Comparison of ENCODE assay signal across 9 mouse cellular contexts in the genomic region with DNA sequence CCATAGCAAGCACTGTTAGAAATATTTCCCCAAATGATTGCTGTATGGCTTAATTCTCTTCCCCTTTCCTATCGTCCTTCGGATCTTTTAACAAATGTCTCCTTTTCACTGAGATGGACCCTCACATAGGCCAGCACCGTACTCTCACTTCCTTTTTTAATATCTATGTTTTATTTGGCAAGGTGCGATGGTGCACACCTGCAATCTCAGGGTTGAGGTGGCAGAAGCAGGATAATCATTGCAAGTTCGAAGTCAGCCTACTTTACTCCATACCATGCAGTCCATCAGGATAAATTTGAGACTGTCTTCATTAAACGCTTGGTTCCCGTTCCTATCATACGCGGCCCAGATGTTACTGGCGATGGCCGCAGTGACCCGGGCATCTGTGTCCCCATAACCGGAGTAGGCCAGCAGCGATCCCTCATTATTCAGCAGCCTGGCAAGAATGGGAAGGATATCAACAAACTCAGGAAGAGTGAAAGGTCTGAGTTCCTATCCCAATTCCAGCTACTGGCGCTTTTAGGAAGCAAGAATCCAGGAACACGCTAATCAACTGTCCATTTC. TPM values are rescaled to one million over a fixed set of nuclear protein-coding genes. Genes with fewer than 3 reads are reported as not detected.
DNase-seq lines count a peak whose midpoint lies in the region; ATAC-seq and TF ChIP-seq lines count a peak whose summit lies in the region.
"Had no signal": no experiment of that assay in that cellular context is flagged by ENCODE, and none has a peak within 500 bp of the region (broad histone marks: within the 10 kb centered on the region; RNA-seq: fewer than 3 reads in every experiment).

No protein-coding gene starts in this region.

- WGBS in heart, embryonic 15.5 days: 16% methylated on average over 16 of the region's 16 CpGs
- 27% methylated on average over 16 of the region's 16 CpGs for WGBS in forebrain, postnatal 0 days
- 25% methylated on average over 16 of the region's 16 CpGs for WGBS in midbrain, embryonic 11.5 days

- no peaks in the 10 kb centered on the region for H3K27me3 ChIP-seq in heart, embryonic 15.5 days
- no peaks in the 10 kb centered on the region for H3K27me3 ChIP-seq in G1E (ENCODE audit: insufficient read depth, low read length)
- H3K27me3 ChIP-seq in forebrain, postnatal 0 days (ENCODE audit: insufficient read depth, low read length): no peaks in the 10 kb centered on the region
- H3K27me3 ChIP-seq in midbrain, embryonic 11.5 days (ENCODE audit: control insufficient read depth, insufficient read depth, low read length): no peaks in the 10 kb centered on the region
- H3K27me3 ChIP-seq: Patski had no signal

- H3K9me3 ChIP-seq in heart, embryonic 15.5 days (replicated peaks): no peaks in the 10 kb centered on the region
- H3K9me3 ChIP-seq in G1E (replicated peaks): no peaks in the 10 kb centered on the region
- no peaks in the 10 kb centered on the region for H3K9me3 ChIP-seq in forebrain, postnatal 0 days (ENCODE audit: low read length)
- no peaks in the 10 kb centered on the region for H3K9me3 ChIP-seq in midbrain, embryonic 11.5 days (ENCODE audit: control insufficient read depth, low read length)

- peak overlapping the region; percentile 96 for H3K4me3 ChIP-seq in heart, embryonic 15.5 days
- peak overlapping the region; percentile 95 for H3K4me3 ChIP-seq in G1E (ENCODE audit: low read depth, low read length)
- peak overlapping the region; percentile 85 for H3K4me3 ChIP-seq in forebrain, postnatal 0 days (ENCODE audit: low read depth, low read length)
- H3K4me3 ChIP-seq in midbrain, embryonic 11.5 days (ENCODE audit: low read depth, low read length): peak overlapping the region; percentile 79

- peaks cover 23% of the 10 kb centered on the region for H3K4me1 ChIP-seq in heart, embryonic 15.5 days (replicated peaks)
- peaks cover 62% of the 10 kb centered on the region for H3K4me1 ChIP-seq in G1E (ENCODE audit: insufficient read depth, low read depth, low read length)
- H3K4me1 ChIP-seq in forebrain, postnatal 0 days (ENCODE audit: insufficient read depth): peaks cover 12% of the 10 kb centered on the region; the same call in 1 of the 2 replicates
- peaks cover 13% of the 10 kb centered on the region for H3K4me1 ChIP-seq in midbrain, embryonic 11.5 days (ENCODE audit: control insufficient read depth, insufficient read depth, low read length)

- no peak for TF ChIP-seq CTCF in G1E (IDR thresholded peaks at IDR 0.05; ENCODE audit: low read depth, low read length)
- no peak for TF ChIP-seq CTCF in forebrain, postnatal 0 days (IDR thresholded peaks at IDR 0.05; ENCODE audit: low read depth)

- no peak for ATAC-seq in heart, embryonic 15.5 days (replicated peaks; ENCODE audit: insufficient number of reproducible peaks, insufficient read depth, low FRiP score, low read depth)
- no peak for ATAC-seq in G1E (ENCODE audit: extremely low read depth, insufficient number of reproducible peaks, low FRiP score, poor library complexity, severe bottlenecking)
- no peak for ATAC-seq in forebrain, postnatal 0 days
- no peak for ATAC-seq in midbrain, embryonic 11.5 days (ENCODE audit: low FRiP score)

- DNase-seq in heart, adult 8-10 months (ENCODE audit: low spot score): no peak
- DNase-seq in G1E (ENCODE audit: low spot score): no peak
- no peak for DNase-seq in forebrain, postnatal 0 days
- peak; percentile 81 for DNase-seq in midbrain, embryonic 11.5 days (ENCODE audit: low spot score, missing footprints)
- no peak for DNase-seq in embryo, embryonic 10.5 days (ENCODE audit: low spot score)
- no peak for DNase-seq in cerebellum, postnatal 10 days
- DNase-seq in left cerebral cortex, postnatal 10 days (ENCODE audit: extremely low spot score in 1 of 2, low spot score in 2 of 2): no peak

- peaks cover 19% of the 10 kb centered on the region for H3K36me3 ChIP-seq in heart, embryonic 15.5 days
- peaks cover 62% of the 10 kb centered on the region for H3K36me3 ChIP-seq in G1E (replicated peaks)
- peaks cover 10% of the 10 kb centered on the region for H3K36me3 ChIP-seq in forebrain, postnatal 0 days (ENCODE audit: insufficient read depth)
- H3K36me3 ChIP-seq in midbrain, embryonic 11.5 days (ENCODE audit: control insufficient read depth, insufficient read depth, low read length): peaks cover 9% of the 10 kb centered on the region; the same call in 1 of the 2 replicates

- peak overlapping the region; percentile 99 for H3K27ac ChIP-seq in heart, embryonic 15.5 days
- peak overlapping the region; percentile 81 for H3K27ac ChIP-seq in forebrain, postnatal 0 days (ENCODE audit: low read depth, low read length)
- H3K27ac ChIP-seq in midbrain, embryonic 11.5 days (ENCODE audit: low read depth, low read length): no peak overlapping the region

- intact Hi-C loops in left cerebral cortex, postnatal 10 days (cut with DNase I): no loop called here

- H3K4me2 ChIP-seq in heart, embryonic 15.5 days: peak overlapping the region; percentile 88
- H3K4me2 ChIP-seq in forebrain, postnatal 0 days (ENCODE audit: low read depth): peak overlapping the region; percentile 90
- H3K4me2 ChIP-seq in midbrain, embryonic 11.5 days: peak overlapping the region; percentile 66

- peak overlapping the region; percentile 81 for H3K9ac ChIP-seq in heart, embryonic 15.5 days
- peak overlapping the region; percentile 92 for H3K9ac ChIP-seq in forebrain, postnatal 0 days
- peak overlapping the region; percentile 63 for H3K9ac ChIP-seq in midbrain, embryonic 11.5 days (ENCODE audit: low read length)

RNA-seq across cellular contexts. Expression of a gene that starts 0.7 kb away (rescaled TPM):
- polyA plus RNA-seq in heart, embryonic 15.5 days (2015; fragmentation: Nextera tagmentation; extraction: Ambion mirVana): 119 and 144 TPM in 2 replicates
- 100 to 1,000 TPM; 104 to 116 (median 107) TPM for total RNA-seq in heart, adult 8-10 months (2022)
- total RNA-seq in G1E (2014; fragmentation: Nextera tagmentation) (44.7 and 64.5 TPM in 2 replicates), G1E (2017) (97.5 and 98.0 TPM in 2 replicates)
- polyA plus RNA-seq in G1E (2012): 96.1 and 182 TPM in 2 replicates
- 52.2 and 55.5 TPM in 2 replicates for total RNA-seq in forebrain, postnatal 0 days (2014; rRNA removed)
- polyA plus RNA-seq in forebrain, postnatal 0 days (2015; fragmentation: Nextera tagmentation; extraction: Ambion mirVana): 186 and 202 TPM in 2 replicates
- polyA plus RNA-seq in midbrain, embryonic 11.5 days (2014; fragmentation: Nextera tagmentation; extraction: Ambion mirVana): 87.2 and 103 TPM in 2 replicates
- total RNA-seq in left cerebral cortex, postnatal 10 days (2021): 100 to 1,000 TPM; 109 to 110 TPM

RNA-seq across cellular contexts. Expression of a gene that starts 1.4 kb away (rescaled TPM):
- 30.0 and 34.9 TPM in 2 replicates for polyA plus RNA-seq in heart, embryonic 15.5 days (2015; fragmentation: Nextera tagmentation; extraction: Ambion mirVana)
- total RNA-seq in heart, adult 8-10 months (2022): 10 to 100 TPM; 68.8 to 90.5 (median 77.6) TPM
- total RNA-seq in G1E (2014; fragmentation: Nextera tagmentation): 63.4 and 67.4 TPM in 2 replicates
- 39.6 and 40.6 TPM in 2 replicates for total RNA-seq in G1E (2017)
- polyA plus RNA-seq in G1E (2012): 73.7 and 81.2 TPM in 2 replicates
- 102 and 116 TPM in 2 replicates for total RNA-seq in forebrain, postnatal 0 days (2014; rRNA removed)
- polyA plus RNA-seq in forebrain, postnatal 0 days (2015; fragmentation: Nextera tagmentation; extraction: Ambion mirVana): 29.3 and 30.8 TPM in 2 replicates
- polyA plus RNA-seq in midbrain, embryonic 11.5 days (2014; fragmentation: Nextera tagmentation; extraction: Ambion mirVana): 72.4 and 73.0 TPM in 2 replicates
- total RNA-seq in left cerebral cortex, postnatal 10 days (2021): 10 to 100 TPM; 78.8 to 82.6 TPM

RNA-seq across cellular contexts. Expression of a gene that starts 4.1 kb away (rescaled TPM):
- 0.92 and 4.0 TPM in 2 replicates for polyA plus RNA-seq in heart, embryonic 15.5 days (2015; fragmentation: Nextera tagmentation; extraction: Ambion mirVana)
- total RNA-seq in heart, adult 8-10 months (2022): not detected
- 1.6 and 4.5 TPM in 2 replicates for total RNA-seq in G1E (2014; fragmentation: Nextera tagmentation)
- 0.35 TPM in 1 of 2 replicates, not detected in the other for total RNA-seq in G1E (2017)
- polyA plus RNA-seq in G1E (2012): 0.67 and 0.88 TPM in 2 replicates
- total RNA-seq in forebrain, postnatal 0 days (2014; rRNA removed): not detected in 2 replicates
- 0.33 TPM in 1 of 2 replicates, not detected in the other for polyA plus RNA-seq in forebrain, postnatal 0 days (2015; fragmentation: Nextera tagmentation; extraction: Ambion mirVana)
- polyA plus RNA-seq in midbrain, embryonic 11.5 days (2014; fragmentation: Nextera tagmentation; extraction: Ambion mirVana): 0.25 and 0.86 TPM in 2 replicates
- not detected for total RNA-seq in left cerebral cortex, postnatal 10 days (2021)

RNA-seq across cellular contexts. Expression of a gene that starts 20.0 kb away (rescaled TPM):
- 6.5 and 8.0 TPM in 2 replicates for polyA plus RNA-seq in heart, embryonic 15.5 days (2015; fragmentation: Nextera tagmentation; extraction: Ambion mirVana)
- total RNA-seq in heart, adult 8-10 months (2022): under 1 TPM; 0.28 to 0.44 (median 0.33) TPM
- total RNA-seq in G1E (2014; fragmentation: Nextera tagmentation): 6.2 and 8.2 TPM in 2 replicates
- 1.7 and 2.0 TPM in 2 replicates for total RNA-seq in G1E (2017)
- polyA plus RNA-seq in G1E (2012): 9.0 and 9.6 TPM in 2 replicates
- 64.5 and 71.9 TPM in 2 replicates for total RNA-seq in forebrain, postnatal 0 days (2014; rRNA removed)
- polyA plus RNA-seq in forebrain, postnatal 0 days (2015; fragmentation: Nextera tagmentation; extraction: Ambion mirVana): 16.2 and 20.5 TPM in 2 replicates
- polyA plus RNA-seq in midbrain, embryonic 11.5 days (2014; fragmentation: Nextera tagmentation; extraction: Ambion mirVana): 44.5 and 45.1 TPM in 2 replicates
- 10 to 100 TPM in 1 of 2 experiments, 1 to 10 TPM in 1; 6.9 to 10.7 TPM for total RNA-seq in left cerebral cortex, postnatal 10 days (2021)

RNA-seq across cellular contexts. Expression of a gene that starts 23.5 kb away (rescaled TPM):
- 164 and 178 TPM in 2 replicates for polyA plus RNA-seq in heart, embryonic 15.5 days (2015; fragmentation: Nextera tagmentation; extraction: Ambion mirVana)
- 10 to 100 TPM; 60.4 to 67.0 (median 64.4) TPM for total RNA-seq in heart, adult 8-10 months (2022)
- 269 and 289 TPM in 2 replicates for total RNA-seq in G1E (2014; fragmentation: Nextera tagmentation)
- total RNA-seq in G1E (2017): 132 and 134 TPM in 2 replicates
- 123 and 280 TPM in 2 replicates for polyA plus RNA-seq in G1E (2012)
- total RNA-seq in forebrain, postnatal 0 days (2014; rRNA removed): 170 and 254 TPM in 2 replicates
- 204 and 233 TPM in 2 replicates for polyA plus RNA-seq in forebrain, postnatal 0 days (2015; fragmentation: Nextera tagmentation; extraction: Ambion mirVana)
- 154 and 157 TPM in 2 replicates for polyA plus RNA-seq in midbrain, embryonic 11.5 days (2014; fragmentation: Nextera tagmentation; extraction: Ambion mirVana)
- total RNA-seq in left cerebral cortex, postnatal 10 days (2021): 100 to 1,000 TPM; 127 to 128 TPM
